Mouse (Mus musculus): ENCODE measurements around the gene Treh. TPM values are rescaled to one million over a fixed set of nuclear protein-coding genes. Genes with fewer than 3 reads are reported as not detected.

Gene Treh
- polyA plus RNA-seq, 1 experiment from 2014 or later: not detected

DNA sequence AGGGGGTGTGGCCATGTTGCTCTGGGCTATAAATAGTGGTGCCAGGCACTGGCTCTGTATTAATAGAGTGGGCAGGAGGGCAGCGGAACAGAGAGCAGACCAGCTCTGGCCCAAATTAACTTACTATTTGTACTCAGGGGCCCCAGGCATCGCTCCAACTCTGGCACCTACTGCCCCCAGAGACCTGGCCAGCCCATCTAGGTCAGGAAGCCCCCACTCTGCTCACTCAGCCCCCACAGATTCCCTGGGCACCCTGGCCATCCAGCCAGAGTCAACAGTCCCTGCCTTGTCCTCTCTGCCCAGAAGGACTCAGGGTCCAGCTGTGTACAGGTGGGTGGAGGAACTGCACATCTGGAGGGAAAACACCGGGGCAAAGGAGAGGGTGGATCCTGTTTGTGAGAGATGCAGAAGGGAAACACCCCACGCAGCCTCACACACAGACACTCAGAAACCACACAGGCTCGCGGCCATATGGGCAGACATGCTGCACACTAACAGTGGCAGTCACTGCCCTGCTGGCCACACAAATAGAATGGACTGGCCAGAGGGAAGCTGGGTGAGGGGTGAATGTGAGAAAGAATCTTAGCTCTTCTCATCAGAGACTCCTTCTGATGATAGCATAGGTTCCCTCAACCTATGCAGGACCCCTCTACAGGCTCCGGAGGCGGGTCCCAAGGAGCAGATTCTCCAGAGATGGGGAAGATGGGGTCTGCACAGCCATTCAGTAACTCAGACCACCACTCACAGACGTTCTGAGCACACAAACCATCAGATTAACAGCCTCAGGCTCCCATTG, 47.5 kb downstream of the Treh start:
- Histone ChIP-seq H3K27ac (ENCODE audit: low read length) (peak overlapping the region; percentile 39; the same call in 1 of the 2 replicates), H3K4me1 (ENCODE audit: control insufficient read depth, insufficient read depth, low read length) (peaks cover 30% of the 10 kb centered on the region), H3K9ac (replicated peaks; ENCODE audit: low read depth, low read length) (peak overlapping the region; percentile 67), H3K27me3 (ENCODE audit: control insufficient read depth, insufficient read depth, low read length) (no peaks in the 10 kb centered on the region), H3K36me3 (ENCODE audit: control insufficient read depth, insufficient read depth, low read length) (peaks cover 9% of the 10 kb centered on the region), H3K4me3 (ENCODE audit: low read depth, low read length) (peak overlapping the region; percentile 76), H3K9me3 (ENCODE audit: control insufficient read depth, low read depth, low read length) (no peaks in the 10 kb centered on the region), H3K4me2 (replicated peaks; ENCODE audit: low read depth, low read length) (peak overlapping the region; percentile 88)
- ATAC-seq (ENCODE audit: insufficient number of reproducible peaks, insufficient read depth, low FRiP score, low read depth): no peak
- WGBS: 17% methylated on average over 9 of the region's 9 CpGs

DNA sequence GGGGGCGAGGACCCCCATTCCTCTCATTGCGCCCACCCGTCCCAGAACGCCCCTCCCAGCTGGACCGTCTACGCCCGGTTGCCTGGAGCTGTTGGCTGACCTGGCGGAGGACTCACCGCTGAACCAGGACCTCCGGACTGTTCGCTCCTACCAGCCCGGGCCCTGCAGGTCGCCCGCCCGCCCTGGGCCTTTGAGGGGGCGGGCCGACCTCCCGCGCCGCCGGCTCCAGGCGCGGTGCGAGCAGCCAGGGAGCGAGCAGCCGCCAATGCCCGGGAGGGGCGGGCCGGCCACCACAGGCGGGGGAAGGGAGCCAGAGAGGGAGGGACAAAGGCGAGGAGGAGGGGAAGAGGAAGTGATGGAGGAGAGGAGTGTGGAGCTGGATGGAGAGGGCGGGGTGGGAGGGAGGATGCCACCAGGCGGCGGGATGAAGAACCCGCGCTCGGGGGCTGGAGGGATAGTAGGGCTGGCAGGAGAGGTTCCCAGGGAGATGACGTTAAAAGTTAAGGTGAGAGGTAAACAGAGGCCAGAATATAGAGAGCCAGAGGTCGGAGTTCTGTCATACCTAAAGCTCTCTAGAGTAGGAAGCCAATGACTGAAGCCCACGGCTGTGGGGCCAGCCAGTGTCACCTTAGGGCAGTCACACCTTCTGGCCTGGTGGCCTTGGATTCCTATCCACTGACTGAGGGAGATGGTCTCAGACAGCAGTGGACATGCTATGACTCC, 48.3 kb downstream of the Treh start:
- WGBS: under 1% methylated on average over 40 of the region's 40 CpGs
- Histone ChIP-seq H3K4me1 (ENCODE audit: control insufficient read depth, insufficient read depth, low read length) (peaks cover 30% of the 10 kb centered on the region), H3K36me3 (ENCODE audit: control insufficient read depth, insufficient read depth, low read length) (peaks cover 1% of the 10 kb centered on the region; the same call in 1 of the 2 replicates), H3K4me3 (ENCODE audit: low read depth, low read length) (peak overlapping the region; percentile 76), H3K27me3 (ENCODE audit: control insufficient read depth, insufficient read depth, low read length) (no peaks in the 10 kb centered on the region), H3K9me3 (ENCODE audit: control insufficient read depth, low read depth, low read length) (no peaks in the 10 kb centered on the region), H3K4me2 (replicated peaks; ENCODE audit: low read depth, low read length) (peak overlapping the region; percentile 88), H3K9ac (replicated peaks; ENCODE audit: low read depth, low read length) (peak overlapping the region; percentile 67), H3K27ac (ENCODE audit: low read length) (peak overlapping the region; percentile 39; the same call in 1 of the 2 replicates)
- peak; percentile 86 for ATAC-seq (ENCODE audit: insufficient number of reproducible peaks, insufficient read depth, low FRiP score, low read depth)

DNA sequence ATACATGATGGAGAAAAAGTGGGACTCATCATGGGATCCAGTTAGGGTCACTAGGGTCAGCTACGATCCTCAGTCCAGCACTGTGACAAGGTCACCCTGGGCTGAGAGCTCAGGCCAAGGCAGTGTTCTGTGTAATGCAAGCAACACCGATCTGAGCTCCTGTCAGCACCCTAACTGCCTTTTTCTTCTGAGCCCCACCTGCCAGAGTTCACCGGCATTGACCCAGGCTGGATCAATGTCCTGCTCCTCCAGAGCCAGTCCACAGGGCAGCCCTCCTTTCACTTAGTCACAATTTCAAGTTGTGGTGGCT, 48.8 kb downstream of the Treh start:
- no peaks in the 10 kb centered on the region for H3K27me3 ChIP-seq (ENCODE audit: control insufficient read depth, insufficient read depth, low read length)
- ATAC-seq (ENCODE audit: insufficient number of reproducible peaks, insufficient read depth, low FRiP score, low read depth): no peak
- peak overlapping the region; percentile 88 for H3K4me2 ChIP-seq (replicated peaks; ENCODE audit: low read depth, low read length)
- no peak overlapping the region for H3K9ac ChIP-seq (replicated peaks; ENCODE audit: low read depth, low read length)
- no peak overlapping the region for H3K27ac ChIP-seq (ENCODE audit: low read length)
- no peak overlapping the region for H3K4me3 ChIP-seq (ENCODE audit: low read depth, low read length)
- no peaks in the 10 kb centered on the region for H3K36me3 ChIP-seq (ENCODE audit: control insufficient read depth, insufficient read depth, low read length)
- no peaks in the 10 kb centered on the region for H3K9me3 ChIP-seq (ENCODE audit: control insufficient read depth, low read depth, low read length)
- WGBS: 76% methylated on average over 3 of the region's 3 CpGs
- peaks cover 30% of the 10 kb centered on the region for H3K4me1 ChIP-seq (ENCODE audit: control insufficient read depth, insufficient read depth, low read length)

DNA sequence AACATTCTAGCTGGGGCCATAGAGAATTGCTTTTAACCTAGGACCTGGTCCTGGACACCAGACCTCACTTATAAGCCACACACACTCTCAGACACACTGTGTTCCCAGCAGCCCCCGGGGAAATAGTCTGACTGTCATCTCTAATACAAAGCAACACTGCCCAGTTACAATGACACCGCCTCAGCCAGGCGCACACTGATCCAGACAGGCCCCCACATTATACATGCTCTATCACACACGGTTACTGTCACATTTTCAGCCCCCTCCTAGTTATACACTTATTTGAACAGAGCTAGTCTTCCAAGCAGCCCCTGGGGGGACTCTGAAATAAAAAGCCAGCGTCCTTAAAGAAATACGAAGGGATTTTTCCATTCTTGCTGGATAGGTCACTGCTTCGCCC, 49.5 kb downstream of the Treh start:
- H3K9ac ChIP-seq (replicated peaks; ENCODE audit: low read depth, low read length): no peak overlapping the region
- H3K27ac ChIP-seq (ENCODE audit: low read length): peak overlapping the region; percentile 39; the same call in 1 of the 2 replicates
- H3K4me1 ChIP-seq (ENCODE audit: control insufficient read depth, insufficient read depth, low read length): peaks cover 30% of the 10 kb centered on the region
- no peaks in the 10 kb centered on the region for H3K9me3 ChIP-seq (ENCODE audit: control insufficient read depth, low read depth, low read length)
- ATAC-seq (ENCODE audit: insufficient number of reproducible peaks, insufficient read depth, low FRiP score, low read depth): no peak
- H3K27me3 ChIP-seq (ENCODE audit: control insufficient read depth, insufficient read depth, low read length): no peaks in the 10 kb centered on the region
- WGBS: 67% methylated on average over 7 of the region's 7 CpGs
- no peaks in the 10 kb centered on the region for H3K36me3 ChIP-seq (ENCODE audit: control insufficient read depth, insufficient read depth, low read length)
- H3K4me2 ChIP-seq (replicated peaks; ENCODE audit: low read depth, low read length): no peak overlapping the region
- no peak overlapping the region for H3K4me3 ChIP-seq (ENCODE audit: low read depth, low read length)

DNA sequence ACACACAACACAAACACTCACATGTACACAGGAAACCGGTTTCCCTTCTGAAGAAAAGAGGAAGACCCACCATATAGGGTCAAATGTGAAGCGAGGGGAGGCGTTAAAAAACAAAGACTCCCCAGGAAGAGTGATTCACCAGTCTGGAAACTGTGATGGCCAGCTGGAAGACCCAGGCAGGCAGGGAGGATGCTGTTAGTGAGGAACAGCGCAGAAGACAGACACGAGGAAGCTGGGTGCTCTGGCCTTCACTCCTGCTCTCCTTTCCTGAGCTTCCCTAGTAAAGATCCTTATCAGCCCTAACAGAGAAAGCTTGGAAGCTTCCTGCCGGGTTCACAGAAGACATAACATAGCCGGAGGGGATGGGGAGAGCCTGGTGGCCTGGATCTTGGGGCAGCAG, 50.0 kb downstream of the Treh start:
- no peak overlapping the region for H3K9ac ChIP-seq (replicated peaks; ENCODE audit: low read depth, low read length)
- H3K9me3 ChIP-seq (ENCODE audit: control insufficient read depth, low read depth, low read length): no peaks in the 10 kb centered on the region
- H3K4me3 ChIP-seq (ENCODE audit: low read depth, low read length): no peak overlapping the region
- H3K27me3 ChIP-seq (ENCODE audit: control insufficient read depth, insufficient read depth, low read length): no peaks in the 10 kb centered on the region
- no peak overlapping the region for H3K4me2 ChIP-seq (replicated peaks; ENCODE audit: low read depth, low read length)
- peak overlapping the region; percentile 45; the same call in 1 of the 2 replicates for H3K27ac ChIP-seq (ENCODE audit: low read length)
- 40% methylated on average over 7 of the region's 7 CpGs for WGBS
- ATAC-seq (ENCODE audit: insufficient number of reproducible peaks, insufficient read depth, low FRiP score, low read depth): no peak
- H3K4me1 ChIP-seq (ENCODE audit: control insufficient read depth, insufficient read depth, low read length): peaks cover 30% of the 10 kb centered on the region
- H3K36me3 ChIP-seq (ENCODE audit: control insufficient read depth, insufficient read depth, low read length): no peaks in the 10 kb centered on the region

DNA sequence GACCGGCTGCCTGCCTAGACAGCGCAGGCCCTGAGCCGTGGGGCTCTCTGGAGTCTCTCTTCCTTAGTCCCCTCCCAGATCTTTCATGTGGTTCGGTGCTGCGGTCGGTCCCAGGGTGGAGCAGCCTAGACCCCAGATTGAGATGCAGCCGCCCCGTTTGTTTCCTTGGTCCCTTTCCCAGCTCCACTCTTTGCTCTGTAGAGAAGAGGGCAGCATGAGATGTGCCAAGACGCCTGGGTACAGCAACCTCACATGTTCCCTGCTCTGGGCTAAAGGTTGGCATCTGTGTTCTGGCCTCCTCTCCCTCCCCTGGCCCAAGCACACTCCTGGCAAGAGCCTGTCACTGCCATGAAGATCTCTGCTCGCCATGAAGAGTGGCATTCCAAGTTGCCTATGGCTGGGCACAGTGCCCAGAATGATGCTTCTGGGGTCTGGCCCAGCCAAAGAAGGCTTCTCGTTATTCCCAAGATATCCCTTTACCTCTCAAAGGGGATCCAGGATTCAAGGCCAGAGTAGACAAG, 50.5 kb downstream of the Treh start:
- H3K4me3 ChIP-seq (ENCODE audit: low read depth, low read length): no peak overlapping the region
- H3K27ac ChIP-seq (ENCODE audit: low read length): peak overlapping the region; percentile 45; the same call in 1 of the 2 replicates
- H3K9ac ChIP-seq (replicated peaks; ENCODE audit: low read depth, low read length): no peak overlapping the region
- 68% methylated on average over 11 of the region's 11 CpGs for WGBS
- H3K9me3 ChIP-seq (ENCODE audit: control insufficient read depth, low read depth, low read length): no peaks in the 10 kb centered on the region
- no peak overlapping the region for H3K4me2 ChIP-seq (replicated peaks; ENCODE audit: low read depth, low read length)
- H3K36me3 ChIP-seq (ENCODE audit: control insufficient read depth, insufficient read depth, low read length): no peaks in the 10 kb centered on the region
- ATAC-seq (ENCODE audit: insufficient number of reproducible peaks, insufficient read depth, low FRiP score, low read depth): no peak
- peaks cover 30% of the 10 kb centered on the region for H3K4me1 ChIP-seq (ENCODE audit: control insufficient read depth, insufficient read depth, low read length)
- no peaks in the 10 kb centered on the region for H3K27me3 ChIP-seq (ENCODE audit: control insufficient read depth, insufficient read depth, low read length)

DNA sequence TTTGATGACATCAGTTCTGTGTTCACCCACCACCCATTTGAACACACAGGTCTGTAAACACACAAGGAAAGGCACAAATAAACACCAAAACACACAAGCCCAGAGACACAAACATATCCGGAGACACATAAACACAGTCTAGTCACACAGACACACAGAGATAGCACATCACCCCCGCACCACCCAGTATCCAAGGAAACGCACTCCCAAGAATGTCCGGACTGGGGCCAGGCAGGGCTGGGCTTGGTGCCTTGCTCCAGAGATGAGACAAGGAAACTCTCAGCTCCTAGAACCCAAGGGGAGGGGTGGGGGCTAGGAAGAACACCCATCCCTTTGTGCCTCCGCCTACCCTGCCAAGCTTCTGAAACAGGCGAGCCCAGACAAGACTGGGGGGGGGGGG, 51.2 kb downstream of the Treh start:
- WGBS: 48% methylated on average over 6 of the region's 6 CpGs
- Histone ChIP-seq H3K4me3 (ENCODE audit: low read depth, low read length) (no peak overlapping the region), H3K36me3 (ENCODE audit: control insufficient read depth, insufficient read depth, low read length) (no peaks in the 10 kb centered on the region), H3K27ac (ENCODE audit: low read length) (no peak overlapping the region; the same call in 1 of the 2 replicates), H3K4me1 (ENCODE audit: control insufficient read depth, insufficient read depth, low read length) (peaks cover 30% of the 10 kb centered on the region), H3K4me2 (replicated peaks; ENCODE audit: low read depth, low read length) (no peak overlapping the region), H3K27me3 (ENCODE audit: control insufficient read depth, insufficient read depth, low read length) (no peaks in the 10 kb centered on the region), H3K9me3 (ENCODE audit: control insufficient read depth, low read depth, low read length) (no peaks in the 10 kb centered on the region), H3K9ac (replicated peaks; ENCODE audit: low read depth, low read length) (no peak overlapping the region)
- no peak for ATAC-seq (ENCODE audit: insufficient number of reproducible peaks, insufficient read depth, low FRiP score, low read depth)

DNA sequence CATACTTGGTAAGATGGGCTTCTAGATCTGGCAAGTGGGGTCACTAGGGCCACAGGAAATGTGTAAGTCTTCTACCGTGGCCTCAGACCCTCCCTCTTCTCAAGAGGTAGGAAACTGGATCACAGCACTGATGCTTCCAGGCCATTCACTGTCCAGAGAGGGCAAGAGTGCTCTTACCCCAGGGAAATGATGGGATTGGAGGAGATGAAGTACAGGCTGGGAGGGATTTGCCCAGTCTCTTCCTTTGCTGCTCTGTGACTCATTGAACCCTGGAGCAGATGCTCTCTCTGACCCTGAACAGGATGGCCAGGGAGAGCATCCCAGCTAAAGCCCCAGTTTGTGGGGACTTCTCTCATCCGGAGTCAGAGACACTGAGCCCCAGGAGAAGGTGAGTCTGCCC, 51.6 kb downstream of the Treh start:
- H3K27me3 ChIP-seq (ENCODE audit: control insufficient read depth, insufficient read depth, low read length): no peaks in the 10 kb centered on the region
- 40% methylated on average over 2 of the region's 2 CpGs for WGBS
- peaks cover 26% of the 10 kb centered on the region for H3K4me1 ChIP-seq (ENCODE audit: control insufficient read depth, insufficient read depth, low read length)
- H3K4me3 ChIP-seq (ENCODE audit: low read depth, low read length): no peak overlapping the region
- H3K27ac ChIP-seq (ENCODE audit: low read length): no peak overlapping the region
- no peak for ATAC-seq (ENCODE audit: insufficient number of reproducible peaks, insufficient read depth, low FRiP score, low read depth)
- no peaks in the 10 kb centered on the region for H3K9me3 ChIP-seq (ENCODE audit: control insufficient read depth, low read depth, low read length)
- H3K9ac ChIP-seq (replicated peaks; ENCODE audit: low read depth, low read length): no peak overlapping the region
- H3K4me2 ChIP-seq (replicated peaks; ENCODE audit: low read depth, low read length): no peak overlapping the region
- H3K36me3 ChIP-seq (ENCODE audit: control insufficient read depth, insufficient read depth, low read length): no peaks in the 10 kb centered on the region
